Mouse (Mus musculus): ENCODE measurements at regions not wholly inside any gene's neighbourhood (a gene's known extent, or its start where the extent isn't known, plus 50 kb on each side); places are given as distances from the start of the nearest gene placed in this dataset.

- no peak for DNase-seq
These were observed 212.3 kb upstream of the Ankrd55 start for GRCm38 (mm10) chr13:112075847-112076479.

- DNase-seq, result no peak
These were observed 210.2 kb upstream of the Ankrd55 start for GRCm38 (mm10) chr13:112078088-112078487.

GRCm38 (mm10) chr13:112081935-112082334 lies 206.3 kb upstream of the Ankrd55 start:
- DNase-seq, result no peak

GRCm38 (mm10) chr13:112084484-112085278 lies 203.6 kb upstream of the Ankrd55 start:
- no peak for DNase-seq

- no peak for DNase-seq
These were observed 199.9 kb upstream of the Ankrd55 start for GRCm38 (mm10) chr13:112088312-112088771.

GRCm38 (mm10) chr13:112090737-112091136 lies 197.5 kb upstream of the Ankrd55 start:
- DNase-seq, result no peak

GRCm38 (mm10) chr13:112095595-112096139 lies 192.6 kb upstream of the Ankrd55 start:
- DNase-seq, result no peak

GRCm38 (mm10) chr13:112099953-112100591 lies 188.2 kb upstream of the Ankrd55 start:
- DNase-seq, result no peak

GRCm38 (mm10) chr13:112100592-112101420 lies 187.4 kb upstream of the Ankrd55 start:
- peak; percentile 83 for DNase-seq

GRCm38 (mm10) chr13:112101421-112101756 lies 186.9 kb upstream of the Ankrd55 start:
- DNase-seq, result no peak

- DNase-seq, result no peak
These were observed 182.3 kb upstream of the Ankrd55 start for GRCm38 (mm10) chr13:112105953-112106352.

- no peak for DNase-seq
These were observed 173.5 kb upstream of the Ankrd55 start for GRCm38 (mm10) chr13:112114741-112115201.

- no peak for DNase-seq
These were observed 172.0 kb upstream of the Ankrd55 start for GRCm38 (mm10) chr13:112116101-112116726.

- DNase-seq, result no peak
These were observed 169.7 kb upstream of the Ankrd55 start for GRCm38 (mm10) chr13:112118564-112118963.

- DNase-seq, result no peak
These were observed 168.6 kb upstream of the Ankrd55 start for GRCm38 (mm10) chr13:112119611-112120041.

- no peak for DNase-seq
These were observed 167.9 kb upstream of the Ankrd55 start for GRCm38 (mm10) chr13:112120346-112120745.

- no peak for DNase-seq
These were observed 167.1 kb upstream of the Ankrd55 start for GRCm38 (mm10) chr13:112121110-112121509.

GRCm38 (mm10) chr13:112122842-112123373 lies 165.3 kb upstream of the Ankrd55 start:
- DNase-seq, result peak; percentile 84

- DNase-seq, result no peak
These were observed 162.3 kb upstream of the Ankrd55 start for GRCm38 (mm10) chr13:112125769-112126469.

- peak; percentile 52 for DNase-seq
These were observed 158.0 kb upstream of the Ankrd55 start for GRCm38 (mm10) chr13:112130220-112130619.
